Mouse (Mus musculus) thymus, postnatal 14 days (tissue): ENCODE data around the gene Ptov1.
"Not testable (repeated sequence)": the region's sequence is repeated elsewhere in the genome, so short reads cannot be mapped to it uniquely, and the experiment has no call there.

ENCODE experiments used
- DNase-seq: peaks from one replicate; pipeline ENCODE4 v3.0.0; 2021

Ptov1 gene

GRCm38 (mm10) chr7:44886964-44887363 is 17.4 kb upstream of the Ptov1 start:
- no peak for DNase-seq

- DNase-seq = no peak
These were observed 15.0 kb upstream of the Ptov1 start for GRCm38 (mm10) chr7:44884637-44885036.

- DNase-seq = no peak
These were observed 13.4 kb upstream of the Ptov1 start for GRCm38 (mm10) chr7:44883036-44883435.

GRCm38 (mm10) chr7:44877833-44878232 is 8.2 kb upstream of the Ptov1 start:
- DNase-seq = no peak

- DNase-seq = not testable (repeated sequence)
These were observed 2.2 kb upstream of the Ptov1 start for GRCm38 (mm10) chr7:44871774-44872173.

- DNase-seq = no peak
These were observed 1.6 kb upstream of the Ptov1 start for GRCm38 (mm10) chr7:44871181-44871580.

- DNase-seq = no peak
These were observed 1.0 kb upstream of the Ptov1 start for GRCm38 (mm10) chr7:44870614-44871013.

GRCm38 (mm10) chr7:44868919-44869696 is 480 bp downstream of the Ptov1 start:
- DNase-seq = peak; percentile 71

- no peak for DNase-seq
These were observed 1.1 kb downstream of the Ptov1 start for GRCm38 (mm10) chr7:44868465-44868864.

- DNase-seq = no peak
These were observed 1.8 kb downstream of the Ptov1 start for GRCm38 (mm10) chr7:44867802-44868201.

- no peak for DNase-seq
These were observed 2.4 kb downstream of the Ptov1 start for GRCm38 (mm10) chr7:44867010-44867702.

GRCm38 (mm10) chr7:44866276-44867009 is 3.1 kb downstream of the Ptov1 start:
- no peak for DNase-seq

- no peak for DNase-seq
These were observed 4.7 kb downstream of the Ptov1 start for GRCm38 (mm10) chr7:44864595-44865542.

GRCm38 (mm10) chr7:44863982-44864494 is 5.5 kb downstream of the Ptov1 start:
- DNase-seq = no peak

GRCm38 (mm10) chr7:44863210-44863609 is 6.4 kb downstream of the Ptov1 start:
- DNase-seq = no peak

GRCm38 (mm10) chr7:44862434-44862833 is 7.2 kb downstream of the Ptov1 start:
- DNase-seq = no peak

GRCm38 (mm10) chr7:44861429-44861816 is 8.2 kb downstream of the Ptov1 start:
- no peak for DNase-seq

GRCm38 (mm10) chr7:44860576-44861428 is 8.8 kb downstream of the Ptov1 start:
- peak; percentile 70 for DNase-seq

GRCm38 (mm10) chr7:44859896-44860295 is 9.7 kb downstream of the Ptov1 start:
- DNase-seq = no peak

- peak; percentile 62 for DNase-seq
These were observed 11.7 kb downstream of the Ptov1 start for GRCm38 (mm10) chr7:44857905-44858304.

GRCm38 (mm10) chr7:44857042-44857552 is 12.5 kb downstream of the Ptov1 start, which contains the start of gene Pnkp:
Pnkp (plus strand) TSS chr7:44857139.
- DNase-seq = peak; percentile 88
